Mouse (Mus musculus): Measurements from ENCODE around the gene Prmt7. TPM values are rescaled to one million over a fixed set of nuclear protein-coding genes. Genes with fewer than 3 reads are reported as not detected.

Gene Prmt7
- total RNA-seq, 2 experiments from 2014 or later, result 0.84 to 3.7 TPM

DNA sequence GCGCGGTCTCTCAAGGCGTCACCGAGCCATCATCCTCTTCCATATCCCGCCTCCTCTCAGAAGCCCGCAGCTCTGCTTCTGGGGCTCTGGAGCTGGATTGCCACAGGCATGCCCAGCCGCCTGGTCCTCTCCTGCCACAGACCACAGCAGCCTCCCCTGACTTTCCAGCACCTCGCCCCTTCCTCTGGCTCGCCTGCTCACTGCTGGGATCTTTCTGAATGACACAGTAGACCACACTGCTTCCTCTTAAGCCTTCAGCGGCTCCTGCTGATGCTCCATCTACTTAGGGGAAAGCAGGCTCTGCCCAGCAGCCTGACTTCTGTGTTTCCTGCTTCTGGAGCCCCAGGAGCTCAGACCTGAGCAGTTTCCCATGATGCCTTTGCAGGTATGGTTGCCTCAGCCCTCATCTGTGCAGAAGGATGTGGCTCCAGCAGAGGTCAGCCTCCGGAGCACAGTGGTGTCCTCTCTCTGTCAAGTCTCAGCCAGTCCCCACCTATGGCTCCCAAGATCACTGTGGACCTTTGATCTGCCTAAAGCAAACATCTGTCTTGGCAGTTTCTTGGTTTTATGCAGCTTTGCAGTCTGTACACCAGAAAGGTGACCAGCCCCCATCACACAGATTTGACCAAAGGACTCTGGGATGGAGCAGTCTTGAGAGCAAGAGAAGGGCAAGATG lies 67.8 kb downstream of the Prmt7 start:
- ATAC-seq (replicated peaks; ENCODE audit: low FRiP score, poor library complexity, severe bottlenecking), result no peak

DNA sequence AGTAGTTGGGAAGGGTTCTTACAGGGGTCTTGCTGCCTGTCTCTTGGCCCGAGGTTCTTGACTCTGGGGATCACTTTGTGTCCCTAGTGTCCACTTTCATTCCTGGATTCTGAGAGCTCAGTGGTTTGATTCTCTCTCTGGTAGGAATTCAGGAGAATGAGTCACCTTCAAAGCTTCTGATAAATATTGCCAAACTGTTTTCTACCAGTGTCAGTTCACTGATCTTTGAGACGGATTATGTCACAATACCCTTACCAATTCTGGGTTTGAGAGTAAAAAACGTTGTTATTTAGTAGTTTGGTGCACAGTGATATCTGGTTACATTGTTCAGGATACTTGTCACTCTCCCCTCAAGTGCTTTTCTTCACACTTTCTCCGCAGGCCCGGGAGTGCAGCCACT lies 69.4 kb downstream of the Prmt7 start:
- ATAC-seq (replicated peaks; ENCODE audit: low FRiP score, poor library complexity, severe bottlenecking), result no peak

DNA sequence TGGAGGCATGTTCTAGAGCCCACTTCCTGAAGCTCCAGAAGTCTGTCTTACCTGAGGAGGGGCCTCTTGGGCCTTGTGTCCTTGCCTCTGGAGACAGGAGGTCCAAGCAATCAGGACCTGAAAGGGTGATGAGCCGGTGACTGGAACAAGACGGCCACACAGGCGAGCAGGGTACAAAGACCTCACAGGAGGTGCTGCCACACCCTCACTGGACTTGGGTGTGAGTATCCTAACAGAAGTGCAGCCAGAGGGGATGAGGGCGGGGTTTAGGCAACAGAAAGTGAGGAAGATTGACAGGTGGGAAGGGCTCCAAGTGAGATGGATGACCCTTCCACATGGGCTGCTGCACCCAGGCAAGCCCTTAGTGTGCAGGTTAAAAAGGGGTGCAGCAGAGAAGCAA lies 70.1 kb downstream of the Prmt7 start:
- ATAC-seq (replicated peaks; ENCODE audit: low FRiP score, poor library complexity, severe bottlenecking), result no peak

DNA sequence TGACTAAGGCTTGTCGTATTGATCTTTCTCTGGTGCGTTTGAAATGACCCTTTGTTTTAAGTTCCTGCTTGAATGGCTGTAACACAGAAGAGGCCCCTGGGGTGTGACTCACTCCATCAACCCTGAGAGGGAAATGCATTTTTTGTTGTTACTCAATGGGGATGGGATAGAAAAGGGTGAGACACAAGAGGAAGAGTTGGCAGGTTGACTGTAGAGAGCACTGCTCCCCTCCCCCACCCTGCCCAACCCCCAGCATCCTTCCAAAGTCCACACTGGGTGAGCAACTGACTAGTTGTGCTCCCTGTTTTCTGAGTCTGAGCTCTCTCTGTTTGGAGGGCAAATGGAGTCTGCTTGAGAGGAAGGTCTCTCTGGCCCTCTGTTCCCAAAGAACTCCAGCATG lies 76.7 kb downstream of the Prmt7 start:
- ATAC-seq (replicated peaks; ENCODE audit: low FRiP score, poor library complexity, severe bottlenecking), result no peak

DNA sequence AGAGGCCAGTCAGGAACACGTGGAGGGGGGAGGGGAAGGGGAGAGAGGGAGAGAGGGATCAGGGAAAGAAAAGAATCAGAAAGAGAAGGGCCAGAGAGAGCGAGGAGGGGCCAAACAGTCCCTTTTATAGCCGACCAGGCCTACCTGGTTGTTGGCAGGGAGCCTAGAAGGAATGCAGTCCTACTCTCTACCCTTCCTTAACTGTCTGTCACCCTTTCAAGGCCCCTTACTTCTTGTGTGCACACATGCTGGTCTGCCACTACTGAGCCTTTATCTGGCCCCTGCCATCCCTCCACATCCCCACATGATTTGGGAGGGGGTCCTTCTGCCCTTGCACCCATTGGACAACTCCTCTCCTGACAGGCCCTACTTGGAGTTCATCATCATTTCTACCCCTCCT lies 78.0 kb downstream of the Prmt7 start:
- ATAC-seq (replicated peaks; ENCODE audit: low FRiP score, poor library complexity, severe bottlenecking), result no peak

DNA sequence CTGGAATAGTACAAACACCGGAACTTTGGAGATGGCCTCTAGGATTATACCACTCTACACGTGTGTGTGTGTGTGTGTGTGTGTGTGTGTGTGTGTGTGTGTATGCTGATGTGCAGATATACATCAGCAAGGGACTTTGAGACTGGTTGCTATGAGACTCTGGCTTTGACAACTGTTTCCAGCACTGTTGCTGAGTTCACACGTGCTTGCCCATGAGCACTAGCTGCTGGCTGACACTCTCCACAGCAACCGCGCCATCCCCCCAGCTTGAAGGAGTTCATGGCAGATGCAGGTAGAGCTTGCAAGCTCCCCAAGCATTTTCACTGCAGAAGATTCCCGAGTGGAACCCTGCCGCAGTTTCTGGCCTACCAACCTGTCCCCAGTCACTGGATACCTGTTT lies 78.7 kb downstream of the Prmt7 start:
- ATAC-seq (replicated peaks; ENCODE audit: low FRiP score, poor library complexity, severe bottlenecking), result no peak

DNA sequence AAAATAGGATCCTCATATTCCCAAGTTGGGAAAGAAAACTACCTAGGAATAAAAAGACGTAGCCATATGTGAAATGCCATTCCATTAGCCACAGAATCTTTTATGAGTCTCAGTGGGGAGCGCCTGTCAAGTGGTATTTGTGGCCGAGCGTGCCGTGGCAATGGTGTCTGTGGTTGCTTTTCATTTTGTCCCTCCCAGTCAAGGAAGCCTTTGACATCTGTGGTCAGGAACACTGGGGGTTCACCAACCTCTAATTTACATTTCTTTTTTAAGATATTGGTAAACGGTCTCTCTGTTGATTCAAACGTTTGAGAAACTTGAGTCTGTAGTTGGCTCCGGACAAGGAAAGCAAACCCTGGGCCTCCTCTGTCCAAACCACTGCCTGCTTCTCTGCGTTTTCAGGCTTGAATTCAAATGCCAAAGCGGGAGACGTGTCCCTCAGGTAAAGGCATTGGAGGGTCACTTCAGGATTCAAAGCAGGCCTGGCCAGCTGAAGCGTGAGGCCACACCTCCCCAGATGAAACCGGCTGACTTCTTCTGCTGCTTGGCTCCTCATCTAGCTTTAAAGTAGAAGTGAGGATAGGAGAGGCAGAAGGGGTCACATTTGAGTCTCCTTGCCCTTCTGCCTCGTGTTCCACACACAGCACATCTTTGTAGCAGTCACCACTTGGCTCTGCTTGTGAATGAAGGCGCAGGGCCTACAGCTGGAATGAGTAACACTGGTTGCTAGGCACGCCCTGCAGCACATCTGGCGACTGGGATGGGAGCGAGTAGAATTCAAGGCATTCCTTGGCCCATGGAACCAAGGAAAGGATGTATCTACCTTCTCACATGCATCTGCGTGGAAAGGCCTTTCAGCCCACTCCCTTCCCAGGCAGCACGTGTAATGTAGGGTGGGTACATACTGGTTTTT lies 82.0 kb downstream of the Prmt7 start:
- ATAC-seq (replicated peaks; ENCODE audit: low FRiP score, poor library complexity, severe bottlenecking), result no peak

DNA sequence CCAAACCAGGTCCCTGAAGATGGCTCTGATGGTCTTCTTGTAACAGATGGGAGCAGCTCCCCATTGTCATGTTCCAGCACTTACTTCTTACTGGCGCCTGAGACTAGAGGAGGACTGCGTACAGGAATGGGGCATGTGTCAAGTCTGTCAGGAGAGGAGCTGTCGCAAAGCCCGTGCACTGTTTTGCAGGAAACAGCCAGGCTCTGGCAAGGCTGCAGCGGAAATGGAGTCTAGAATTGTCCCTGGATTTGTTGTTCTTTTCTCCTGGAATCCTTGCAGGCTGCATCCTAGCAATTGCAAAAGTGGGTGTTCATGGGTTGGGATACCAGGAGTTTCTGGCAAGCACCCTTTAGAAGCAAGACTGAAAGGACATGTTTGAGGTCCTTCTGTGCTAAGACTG lies 87.5 kb downstream of the Prmt7 start:
- ATAC-seq (replicated peaks; ENCODE audit: low FRiP score, poor library complexity, severe bottlenecking), result no peak

DNA sequence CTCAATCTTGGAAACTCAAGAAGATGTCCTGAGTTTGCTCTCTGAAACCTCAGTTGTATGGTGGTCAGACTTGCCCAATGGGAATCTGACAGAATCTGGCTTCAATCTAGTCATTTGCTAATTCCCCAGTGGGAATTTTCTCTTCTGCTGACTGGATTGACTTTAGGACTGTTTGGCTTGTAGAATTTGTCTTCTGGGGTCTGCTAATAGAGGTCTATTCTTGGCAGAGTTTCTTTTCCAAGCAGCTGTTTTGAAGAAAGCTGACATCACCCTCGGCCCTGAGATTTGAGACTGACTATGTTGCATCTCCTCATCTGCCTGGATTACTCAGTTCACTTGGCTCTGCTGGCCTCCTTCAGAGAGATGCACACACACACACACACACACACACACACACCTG lies 88.1 kb downstream of the Prmt7 start:
- ATAC-seq (replicated peaks; ENCODE audit: low FRiP score, poor library complexity, severe bottlenecking), result no peak

DNA sequence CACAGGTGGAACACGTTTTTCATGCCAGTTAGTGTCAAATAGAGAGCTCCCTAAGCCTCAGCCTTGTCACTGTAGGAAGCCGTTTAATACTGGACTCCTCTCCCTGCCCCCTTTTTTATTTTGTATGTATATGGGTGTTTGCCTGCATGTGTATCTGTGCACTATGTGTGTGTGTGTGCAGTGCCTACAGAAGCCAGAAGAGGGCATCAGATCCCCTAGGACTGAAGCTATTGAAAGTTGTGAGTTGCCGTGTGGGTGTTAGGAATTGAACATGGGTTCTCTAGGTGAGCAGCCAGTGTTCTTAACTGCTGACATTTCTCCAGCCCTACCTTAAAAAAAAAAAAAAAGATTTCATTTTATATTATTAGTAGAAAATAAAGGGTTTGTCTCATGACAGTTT lies 89.0 kb downstream of the Prmt7 start:
- no peak for ATAC-seq (replicated peaks; ENCODE audit: low FRiP score, poor library complexity, severe bottlenecking)

DNA sequence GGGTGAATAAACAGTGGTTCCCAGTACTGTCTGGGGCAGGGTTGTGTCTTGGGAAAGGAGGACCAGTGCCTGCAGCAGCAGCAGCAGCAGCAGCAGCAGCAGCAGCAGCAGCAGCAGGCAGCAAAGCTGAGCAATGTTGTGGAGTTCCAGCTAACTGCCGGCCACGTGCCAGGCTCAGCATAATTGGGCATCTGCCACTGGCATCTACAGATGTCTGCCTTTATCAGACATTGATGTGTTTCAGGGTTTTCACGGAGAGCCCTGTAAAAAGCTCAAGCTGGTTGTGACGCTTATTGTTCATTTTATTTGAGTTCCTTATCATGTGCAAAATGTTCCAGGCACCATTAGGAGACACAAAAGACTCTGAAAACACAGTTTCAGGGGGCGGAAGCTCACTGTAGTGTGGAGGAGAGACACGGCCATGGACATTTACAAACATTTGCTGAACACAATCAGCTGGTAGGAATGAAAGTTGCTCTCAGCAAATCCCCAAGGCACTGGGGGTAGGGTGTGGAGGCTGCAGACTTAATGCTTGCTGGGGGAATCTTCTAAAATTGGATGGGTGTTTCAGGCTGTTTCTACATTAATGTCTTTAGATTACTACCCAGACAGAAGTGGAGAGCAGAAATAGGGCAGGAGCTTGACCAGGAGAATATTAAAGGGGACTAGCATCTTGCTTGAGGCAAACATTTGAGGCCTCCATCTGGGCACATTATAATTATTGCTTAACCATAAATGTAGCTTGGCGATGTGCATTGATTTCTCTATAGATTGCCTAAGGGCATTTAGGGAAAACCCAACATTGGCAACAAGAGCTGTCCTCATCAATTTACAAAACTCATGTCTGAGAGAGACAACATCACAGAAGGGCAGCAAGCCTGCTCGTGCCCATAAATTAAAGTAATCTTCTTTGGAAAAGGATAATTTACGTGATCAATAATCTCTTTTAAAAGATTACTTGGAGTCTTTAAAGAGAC lies 90.3 kb downstream of the Prmt7 start:
- no peak for ATAC-seq (replicated peaks; ENCODE audit: low FRiP score, poor library complexity, severe bottlenecking)

Other genes with a start within 250 kb of the Prmt7 start
- gene Slc12a4, start 244.8 kb upstream of the Prmt7 start, total RNA-seq (2015; ENCODE audit: low replicate concordance), result 2.5 and 3.4 TPM in 2 replicates
- gene Slc12a4, start 244.8 kb upstream of the Prmt7 start, total RNA-seq (2017; ENCODE audit: low replicate concordance), result 4.0 and 13.7 TPM in 2 replicates
- gene Dpep3, start 231.5 kb upstream of the Prmt7 start, total RNA-seq (2015; ENCODE audit: low replicate concordance), result not detected in 2 replicates
- gene Dpep3, start 231.5 kb upstream of the Prmt7 start, total RNA-seq (2017; ENCODE audit: low replicate concordance), result not detected in 2 replicates
- gene Dus2, start 219.6 kb upstream of the Prmt7 start, total RNA-seq (2015; ENCODE audit: low replicate concordance), result 0.72 and 6.7 TPM in 2 replicates
- 6.3 and 14.4 TPM in 2 replicates for gene Dus2, start 219.6 kb upstream of the Prmt7 start, total RNA-seq (2017; ENCODE audit: low replicate concordance)
- not detected in 2 replicates for gene Dpep2nb, start 205.0 kb upstream of the Prmt7 start, total RNA-seq (2015; ENCODE audit: low replicate concordance)
- not detected in 2 replicates for gene Dpep2nb, start 205.0 kb upstream of the Prmt7 start, total RNA-seq (2017; ENCODE audit: low replicate concordance)
- 1.8 and 4.6 TPM in 2 replicates for gene Ddx28, start 199.1 kb upstream of the Prmt7 start, total RNA-seq (2015; ENCODE audit: low replicate concordance)
- gene Ddx28, start 199.1 kb upstream of the Prmt7 start, total RNA-seq (2017; ENCODE audit: low replicate concordance), result 3.2 and 5.0 TPM in 2 replicates
- gene Nfatc3, start 152.1 kb upstream of the Prmt7 start, total RNA-seq (2015; ENCODE audit: low replicate concordance), result 71.3 and 80.4 TPM in 2 replicates
- 32.7 and 37.5 TPM in 2 replicates for gene Nfatc3, start 152.1 kb upstream of the Prmt7 start, total RNA-seq (2017; ENCODE audit: low replicate concordance)
- gene Esrp2, start 74.0 kb upstream of the Prmt7 start, total RNA-seq (2015; ENCODE audit: low replicate concordance), result not detected in 2 replicates
- gene Esrp2, start 74.0 kb upstream of the Prmt7 start, total RNA-seq (2017; ENCODE audit: low replicate concordance), result 0.08 TPM in 1 of 2 replicates, not detected in the other
- 1.7 and 9.4 TPM in 2 replicates for gene Pla2g15, start 60.5 kb upstream of the Prmt7 start, total RNA-seq (2015; ENCODE audit: low replicate concordance)
- 4.4 and 8.6 TPM in 2 replicates for gene Pla2g15, start 60.5 kb upstream of the Prmt7 start, total RNA-seq (2017; ENCODE audit: low replicate concordance)
- gene Slc7a6, start 42.1 kb upstream of the Prmt7 start, total RNA-seq (2015; ENCODE audit: low replicate concordance), result 1.4 and 3.4 TPM in 2 replicates
- gene Slc7a6, start 42.1 kb upstream of the Prmt7 start, total RNA-seq (2017; ENCODE audit: low replicate concordance), result 2.0 and 2.2 TPM in 2 replicates
- gene Slc7a6os, start within 50 bp of the Prmt7 start, total RNA-seq (2015; ENCODE audit: low replicate concordance), result 32.7 and 42.5 TPM in 2 replicates
- 22.3 and 27.6 TPM in 2 replicates for gene Slc7a6os, start within 50 bp of the Prmt7 start, total RNA-seq (2017; ENCODE audit: low replicate concordance)
- not detected in 2 replicates for gene Smpd3, start 127.1 kb downstream of the Prmt7 start, total RNA-seq (2015; ENCODE audit: low replicate concordance)
- not detected in 2 replicates for gene Smpd3, start 127.1 kb downstream of the Prmt7 start, total RNA-seq (2017; ENCODE audit: low replicate concordance)
- 0.42 and 1.4 TPM in 2 replicates for gene Zfp90, start 204.4 kb downstream of the Prmt7 start, total RNA-seq (2015; ENCODE audit: low replicate concordance)
- 1.4 and 2.2 TPM in 2 replicates for gene Zfp90, start 204.4 kb downstream of the Prmt7 start, total RNA-seq (2017; ENCODE audit: low replicate concordance)